Mouse (Mus musculus) left cerebral cortex, postnatal 4 days (tissue): Measurements from ENCODE around the gene Gper1. TPM values are rescaled to one million over a fixed set of nuclear protein-coding genes. Genes with fewer than 3 reads are reported as not detected.

Experiments
- DNase-seq: peaks from one replicate; pipeline ENCODE4 v3.0.0-alpha.2; 2022
- intact Hi-C: fragments of 180-260 bp; cut with DNase I; formaldehyde crosslinking; loops from one replicate; pipeline ENCODE4 v1.15.1; 2025
- total RNA-seq, 2 experiments: library from RNA; stranded (reverse); gene quantifications; 2 replicates each; pipeline ENCODE4 v1.2.3; 2021

Gene Gper1
- total RNA-seq: 1 to 10 TPM; 3.0 to 3.2 TPM

- DNase-seq: peak; percentile 90
- intact Hi-C loops: no loop called here
These were observed at the start of gene Gper1 for GRCm38 (mm10) chr5:139423026-139423865. TSS of gene Gper1 (plus strand) at chr5:139423151.

GRCm38 (mm10) chr5:139373889-139374444 lies 49.0 kb upstream of the Gper1 start:
- intact Hi-C loops: no loop called here
- no peak for DNase-seq

- no peak for DNase-seq
- intact Hi-C loops: no loop called here
These were observed 48.1 kb upstream of the Gper1 start for GRCm38 (mm10) chr5:139374841-139375240.

- intact Hi-C loops: no loop called here
- DNase-seq: peak; percentile 47
These were observed 45.3 kb upstream of the Gper1 start, which contains the start of gene Gpr146 for GRCm38 (mm10) chr5:139377468-139378270. TSS of gene Gpr146 (plus strand) at chr5:139377697.

GRCm38 (mm10) chr5:139378271-139378556 lies 44.7 kb upstream of the Gper1 start:
- DNase-seq: no peak
- intact Hi-C loops: no loop called here

GRCm38 (mm10) chr5:139378986-139379629 lies 43.8 kb upstream of the Gper1 start:
- intact Hi-C loops: no loop called here
- peak; percentile 60 for DNase-seq

DNA sequence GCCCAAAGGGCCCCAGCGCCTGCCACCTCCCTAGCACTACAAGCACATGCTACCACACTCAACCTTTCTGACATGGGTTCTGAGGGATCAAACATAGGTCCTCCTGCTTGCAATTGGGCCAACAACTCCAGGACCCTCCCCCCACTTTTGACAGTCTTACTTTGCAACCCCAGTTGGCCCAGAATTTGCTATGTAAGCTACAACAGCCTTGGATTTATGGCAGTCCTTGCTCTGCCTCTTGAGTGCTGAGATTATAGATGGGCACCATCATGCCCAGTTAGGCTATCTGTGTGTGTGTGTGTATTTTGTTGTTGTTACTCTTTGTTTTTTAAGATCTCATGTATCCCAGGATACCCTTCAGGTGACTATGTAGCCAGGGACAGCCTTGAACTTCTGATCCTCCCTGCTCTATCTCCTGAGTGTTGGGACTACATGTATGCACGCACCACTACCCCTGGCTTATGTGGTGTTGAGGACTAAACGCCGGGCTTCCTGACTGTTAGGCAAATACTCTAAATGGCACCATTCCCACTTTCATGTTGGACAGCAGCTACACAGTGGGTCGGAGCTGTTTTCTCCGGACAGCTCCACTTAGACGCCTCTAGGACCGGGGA lies 43.1 kb upstream of the Gper1 start:
- no peak for DNase-seq
- intact Hi-C loops: no loop called here

GRCm38 (mm10) chr5:139380385-139381248 lies 42.3 kb upstream of the Gper1 start:
- intact Hi-C loops: no loop called here
- peak; percentile 91 for DNase-seq

DNA sequence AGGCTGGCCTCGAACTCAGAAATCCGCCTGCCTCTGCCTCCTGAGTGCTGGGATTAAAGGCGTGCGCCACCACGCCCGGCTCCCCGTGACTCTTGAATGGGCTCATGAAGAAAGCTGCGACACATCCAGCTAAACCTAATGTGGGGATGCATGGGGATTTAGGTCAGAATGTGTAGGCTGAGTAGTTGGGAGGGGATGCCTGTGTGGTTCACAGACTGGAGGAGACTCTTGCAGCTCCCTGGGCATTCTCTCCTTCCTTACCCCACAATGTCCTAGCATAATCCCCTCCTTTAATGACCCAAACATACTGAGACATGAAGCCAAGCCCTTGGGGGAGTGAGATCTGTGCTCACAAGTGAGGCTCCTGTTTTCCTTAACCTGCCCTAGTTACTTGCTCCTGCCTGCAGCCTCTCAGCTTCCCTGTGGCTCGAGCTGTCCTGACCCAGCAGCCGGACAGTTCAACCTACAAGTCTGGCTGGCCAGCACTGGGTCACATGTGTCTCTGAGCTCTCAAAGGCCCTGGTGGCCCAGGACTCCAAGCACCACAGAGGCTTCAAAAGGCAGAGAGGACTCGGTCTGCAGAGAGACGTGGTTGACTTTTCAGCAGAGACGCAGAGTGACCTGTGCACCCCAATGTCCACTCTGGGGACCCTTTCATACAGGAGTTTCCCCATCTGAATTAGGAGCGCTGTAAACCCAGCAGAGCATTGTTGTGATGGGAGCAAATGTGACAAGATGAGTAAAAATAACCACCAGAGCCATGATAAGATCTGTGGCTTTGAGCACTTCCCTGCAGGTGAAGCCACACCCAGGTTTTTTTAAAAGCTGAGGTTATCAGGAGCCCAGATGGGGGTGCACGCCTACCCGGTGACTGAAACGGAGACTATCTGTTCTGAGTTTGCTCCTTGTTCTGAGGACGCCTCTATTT lies 41.1 kb upstream of the Gper1 start:
- no peak for DNase-seq
- intact Hi-C loops: no loop called here

DNA sequence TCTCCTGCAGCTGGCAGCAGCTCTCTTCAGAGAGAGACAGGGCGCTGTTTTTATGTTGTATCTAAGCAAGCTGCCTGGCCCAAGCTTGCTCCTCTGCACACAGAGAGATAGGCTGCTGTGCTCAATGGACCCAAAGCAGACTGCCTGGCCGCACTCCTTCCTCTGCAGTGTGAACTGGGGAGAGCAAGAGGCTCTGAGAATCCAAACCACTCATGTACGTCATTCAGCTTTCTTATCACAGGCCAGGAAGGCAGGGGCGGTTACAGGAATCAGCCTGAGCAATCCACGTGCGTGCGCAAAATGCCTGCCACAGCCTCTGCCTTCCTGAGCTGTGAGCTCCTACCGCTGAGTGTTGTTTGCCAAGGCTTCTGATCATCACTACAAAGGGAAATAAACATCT lies 40.2 kb upstream of the Gper1 start:
- DNase-seq: no peak
- intact Hi-C loops: no loop called here

DNA sequence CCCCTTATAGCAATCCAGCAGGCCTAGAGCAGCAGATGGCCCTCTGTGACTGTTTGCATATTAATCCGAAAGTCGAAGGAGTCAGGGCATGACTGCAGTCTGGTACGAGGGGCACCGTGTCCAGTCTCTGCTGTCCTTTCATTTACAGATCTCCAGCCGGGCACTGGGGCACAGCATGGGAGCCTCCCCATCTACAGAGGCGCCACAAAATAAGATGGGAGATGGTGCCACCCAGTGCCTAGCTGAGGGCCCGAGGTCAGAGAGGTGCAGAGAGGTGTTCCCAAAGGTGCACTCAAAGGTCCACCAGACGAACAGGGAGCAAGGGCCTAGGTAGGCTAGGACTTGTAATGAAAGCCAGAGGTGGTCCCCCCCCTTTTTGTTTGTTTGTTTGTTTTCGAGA lies 39.7 kb upstream of the Gper1 start:
- intact Hi-C loops: no loop called here
- no peak for DNase-seq

DNA sequence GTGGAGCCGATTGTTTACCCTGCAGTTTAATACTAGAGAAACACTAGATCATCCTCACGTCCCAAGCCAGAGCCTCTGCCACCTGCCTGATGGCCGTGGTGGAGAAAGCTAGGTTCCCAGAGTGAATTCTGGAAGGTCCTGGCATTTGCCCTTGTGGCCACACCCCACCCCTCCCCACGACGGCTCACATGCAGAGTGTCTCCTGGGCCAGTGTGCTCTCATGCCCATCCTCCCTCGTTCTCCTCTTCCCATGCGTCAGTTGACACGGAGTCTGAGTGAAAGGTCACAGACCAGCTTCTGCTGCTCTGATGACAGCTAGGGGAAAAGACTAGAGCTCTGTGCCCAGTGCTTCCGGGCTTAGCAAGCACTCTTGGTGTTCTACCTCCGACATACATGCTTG lies 38.4 kb upstream of the Gper1 start:
- no peak for DNase-seq

GRCm38 (mm10) chr5:139386047-139386446 lies 36.9 kb upstream of the Gper1 start:
- intact Hi-C loops: no loop called here
- no peak for DNase-seq

More for the DNA sequence above, 38.4 kb upstream of the Gper1 start:
- intact Hi-C loops: no loop called here

DNA sequence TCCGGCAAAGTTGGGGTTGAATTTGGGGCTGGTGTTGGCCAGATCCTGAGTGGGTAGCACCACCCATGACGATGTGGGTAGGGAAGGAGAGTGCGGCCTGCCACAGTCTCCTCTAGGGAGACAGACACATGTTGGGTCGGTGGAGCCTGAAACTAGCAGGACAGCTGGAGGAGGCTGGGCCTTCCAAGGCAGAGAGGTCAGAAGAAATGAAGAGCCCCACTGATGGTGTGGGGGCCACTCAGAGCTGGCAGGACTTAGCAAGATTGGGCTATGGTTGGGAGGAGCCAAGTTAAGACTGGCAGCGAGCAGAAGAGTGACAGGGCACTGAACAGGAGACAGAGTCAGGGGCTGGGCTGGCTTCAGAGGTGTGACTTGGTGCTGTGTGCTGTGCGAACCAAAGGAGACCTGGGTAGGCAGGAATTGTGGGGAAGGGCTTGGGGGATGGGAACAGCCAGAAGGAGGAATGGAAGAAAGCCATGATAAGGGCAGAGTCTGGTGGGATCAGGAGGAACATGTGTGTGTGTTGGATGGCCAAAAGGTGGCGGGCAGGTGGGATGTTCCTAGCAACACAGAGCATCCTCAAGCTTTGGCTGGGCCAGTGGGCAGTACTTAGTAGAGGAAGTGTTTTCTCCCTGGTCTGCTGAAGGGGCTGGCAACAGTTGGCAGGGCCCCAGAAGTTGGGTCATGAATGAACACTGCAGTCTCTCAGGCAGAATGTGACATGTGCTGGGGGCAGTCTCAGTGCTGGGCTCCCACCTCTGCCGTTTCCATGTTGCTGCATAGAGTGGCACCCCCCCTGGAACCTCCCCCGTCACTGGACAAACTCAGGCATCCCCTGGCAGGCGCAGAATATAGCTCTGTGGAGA lies 35.4 kb upstream of the Gper1 start:
- DNase-seq: peak; percentile 77
- intact Hi-C loops: no loop called here

DNA sequence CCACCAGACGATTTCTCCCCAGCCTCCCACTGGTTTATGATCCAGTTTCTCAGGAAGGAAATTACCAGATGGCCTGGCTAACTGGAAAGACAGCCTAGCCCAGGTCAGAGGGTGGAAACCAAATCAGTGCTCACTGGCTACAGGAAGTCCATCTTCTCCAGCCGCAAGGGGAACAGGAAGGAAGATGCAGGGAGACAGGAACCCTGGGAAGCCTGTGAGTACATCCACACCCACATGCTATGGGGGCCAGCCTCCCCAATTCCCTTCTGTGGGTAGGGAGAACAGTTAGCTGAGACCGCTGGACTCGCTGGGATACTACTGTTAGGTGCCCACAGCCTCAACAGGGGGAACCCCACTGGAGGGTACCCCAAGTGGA lies 34.8 kb upstream of the Gper1 start:
- intact Hi-C loops: no loop called here
- DNase-seq: no peak

- intact Hi-C loops: no loop called here
- peak; percentile 44 for DNase-seq
These were observed 34.0 kb upstream of the Gper1 start for GRCm38 (mm10) chr5:139388694-139389675.

- intact Hi-C loops: no loop called here
- DNase-seq: peak; percentile 57
These were observed 33.3 kb upstream of the Gper1 start for GRCm38 (mm10) chr5:139389676-139390061.
